22 mouse cellular contexts compared by ENCODE assay signal in genomic region chr6:99890805-99891204, GRCm38 (mm10).
A peak's percentile ranks its signal among the peaks of the same experiment; 100 is the strongest.
DNase-seq lines count a peak whose midpoint lies in the region; ATAC-seq and TF ChIP-seq lines count a peak whose summit lies in the region.
"Had no signal": no experiment of that assay in that cellular context is flagged by ENCODE, and none has a peak within 500 bp of the region (broad histone marks: within the 10 kb centered on the region; RNA-seq: fewer than 3 reads in every experiment).

No protein-coding gene starts in this region.

- peak; percentile 50 for TF ChIP-seq CTCF in heart, adult 2 months (IDR thresholded peaks at IDR 0.05)
- TF ChIP-seq CTCF in left cerebral cortex, adult 2 months (IDR thresholded peaks at IDR 0.05) = peak; percentile 18

- H3K9ac ChIP-seq in heart, adult 2 months (ENCODE audit: low read depth, low read length) = no peak overlapping the region
- no peak overlapping the region for H3K9ac ChIP-seq in forebrain, embryonic 12.5 days
- H3K9ac ChIP-seq: embryonic facial prominence, embryonic 12.5 days; heart, embryonic 13.5 days; limb, embryonic 13.5 days; liver, embryonic 14.5 days; midbrain, embryonic 15.5 days; stomach, embryonic 15.5 days had no signal

- intact Hi-C loops in heart, adult 2 months (cut with DNase I) = no loop called here
- intact Hi-C loops in heart, postnatal 36 days (cut with DNase I) = no loop called here
- intact Hi-C loops in left cerebral cortex, adult 2 months (cut with DNase I) = no loop called here
- intact Hi-C loops in left cerebral cortex, postnatal 4 days (cut with DNase I) = no loop called here

- no peak overlapping the region for H3K4me2 ChIP-seq in forebrain, embryonic 12.5 days
- H3K4me2 ChIP-seq: embryonic facial prominence, embryonic 12.5 days; heart, embryonic 13.5 days; limb, embryonic 13.5 days; midbrain, embryonic 15.5 days; stomach, embryonic 15.5 days had no signal

- H3K9me3 ChIP-seq in forebrain, embryonic 12.5 days = no peaks in the 10 kb centered on the region
- H3K9me3 ChIP-seq: embryonic facial prominence, embryonic 12.5 days; heart, embryonic 13.5 days; limb, embryonic 13.5 days; midbrain, embryonic 15.5 days; stomach, embryonic 15.5 days had no signal

- DNase-seq in heart, adult 2 months = no peak
- DNase-seq in heart, postnatal 36 days = no peak
- no peak for DNase-seq in left cerebral cortex, adult 2 months (ENCODE audit: extremely low spot score in 1 of 2, low spot score in 2 of 2)
- no peak for DNase-seq in left cerebral cortex, postnatal 4 days
- DNase-seq in A20 (ENCODE audit: low read depth, low spot score) (peak; percentile 14), NIH3T3 (ENCODE audit: low read depth) (peak; percentile 21)
- DNase-seq in frontal cortex, adult 2 months (ENCODE audit: extremely low spot score in 1 of 2, low spot score in 1 of 2) = no peak
- DNase-seq: adrenal gland, postnatal 25 days; cerebellum, adult 9-10 months; heart, adult 11 months; kidney, adult 8-10 months; kidney, postnatal 25 days; thymus, adult 2 months had no signal

- H3K4me1 ChIP-seq in heart, adult 2 months (ENCODE audit: control insufficient read depth, insufficient read depth, low read length) = no peaks in the 10 kb centered on the region
- H3K4me1 ChIP-seq in forebrain, embryonic 12.5 days = peaks cover 4% of the 10 kb centered on the region
- H3K4me1 ChIP-seq: megakaryocyte, embryonic 14.5 days; stomach, embryonic 15.5 days had no signal

- no peaks in the 10 kb centered on the region for H3K79me2 ChIP-seq in heart, adult 2 months (replicated peaks; ENCODE audit: control insufficient read depth, insufficient read depth, low read length)

- 78% methylated on average over 5 of the region's 5 CpGs for WGBS in heart, adult 2 months
- WGBS in forebrain, embryonic 12.5 days = 85% methylated on average over 5 of the region's 5 CpGs

- H3K36me3 ChIP-seq in heart, adult 2 months (ENCODE audit: control insufficient read depth, insufficient read depth, low read length) = no peaks in the 10 kb centered on the region
- no peaks in the 10 kb centered on the region for H3K36me3 ChIP-seq in forebrain, embryonic 12.5 days (replicated peaks)
- H3K36me3 ChIP-seq: embryonic facial prominence, embryonic 12.5 days; heart, embryonic 13.5 days; limb, embryonic 13.5 days; midbrain, embryonic 15.5 days; stomach, embryonic 15.5 days had no signal

- TF ChIP-seq POLR2A in heart, adult 2 months (IDR thresholded peaks at IDR 0.05; ENCODE audit: insufficient read depth, low read depth, low read length) = no peak

- no peak for ATAC-seq in forebrain, embryonic 12.5 days (ENCODE audit: low FRiP score)
- ATAC-seq: forebrain, embryonic 16.5 days; midbrain, embryonic 15.5 days had no signal

- H3K4me3 ChIP-seq in heart, adult 2 months = no peak overlapping the region
- no peak overlapping the region for H3K4me3 ChIP-seq in left cerebral cortex, adult 2 months
- no peak overlapping the region for H3K4me3 ChIP-seq in forebrain, embryonic 12.5 days (replicated peaks)
- H3K4me3 ChIP-seq: embryonic facial prominence, embryonic 12.5 days; heart, embryonic 13.5 days; limb, embryonic 13.5 days; megakaryocyte, embryonic 14.5 days; midbrain, embryonic 15.5 days; stomach, embryonic 15.5 days had no signal

- no peak overlapping the region for H3K27ac ChIP-seq in heart, adult 2 months
- no peak overlapping the region for H3K27ac ChIP-seq in left cerebral cortex, adult 2 months
- H3K27ac ChIP-seq in forebrain, embryonic 12.5 days = no peak overlapping the region
- H3K27ac ChIP-seq: embryonic facial prominence, embryonic 12.5 days; heart, embryonic 13.5 days; limb, embryonic 13.5 days; liver, embryonic 14.5 days; midbrain, embryonic 15.5 days; stomach, embryonic 15.5 days had no signal

- H3K27me3 ChIP-seq in heart, adult 2 months (ENCODE audit: control insufficient read depth, insufficient read depth, low read length) = 0 out of 2 replicates have a peak, but pooled peaks cover 2% of the 10 kb centered on the region
- H3K27me3 ChIP-seq in forebrain, embryonic 12.5 days = 0 out of 2 replicates have a peak, but pooled peaks cover 10% of the 10 kb centered on the region

- TF ChIP-seq EP300 in heart, adult 2 months (IDR thresholded peaks at IDR 0.05; ENCODE audit: insufficient read depth, low read depth, low read length) = no peak

Comparison
In these comparisons a context has a peak if more than half of its experiments do, and no peak if none do; other contexts are left out.
1. DNase-seq: peak in A20 (single experiment) and NIH3T3 (single experiment); none in heart, adult 2 months (0 of 2), heart, postnatal 36 days (0 of 2), left cerebral cortex, adult 2 months (0 of 2), left cerebral cortex, postnatal 4 days (single experiment) and frontal cortex, adult 2 months (0 of 2).